Mouse (Mus musculus): Measurements from ENCODE around the gene Inhbc. TPM values are rescaled to one million over a fixed set of nuclear protein-coding genes. Genes with fewer than 3 reads are reported as not detected.
A peak's percentile ranks its signal among the peaks of the same experiment; 100 is the strongest.
"Not testable (repeated sequence)": the region's sequence is repeated elsewhere in the genome, so short reads cannot be mapped to it uniquely, and the experiment has no call there.

Gene Inhbc
- polyA plus RNA-seq, 1 experiment from 2014 or later: not detected

DNA sequence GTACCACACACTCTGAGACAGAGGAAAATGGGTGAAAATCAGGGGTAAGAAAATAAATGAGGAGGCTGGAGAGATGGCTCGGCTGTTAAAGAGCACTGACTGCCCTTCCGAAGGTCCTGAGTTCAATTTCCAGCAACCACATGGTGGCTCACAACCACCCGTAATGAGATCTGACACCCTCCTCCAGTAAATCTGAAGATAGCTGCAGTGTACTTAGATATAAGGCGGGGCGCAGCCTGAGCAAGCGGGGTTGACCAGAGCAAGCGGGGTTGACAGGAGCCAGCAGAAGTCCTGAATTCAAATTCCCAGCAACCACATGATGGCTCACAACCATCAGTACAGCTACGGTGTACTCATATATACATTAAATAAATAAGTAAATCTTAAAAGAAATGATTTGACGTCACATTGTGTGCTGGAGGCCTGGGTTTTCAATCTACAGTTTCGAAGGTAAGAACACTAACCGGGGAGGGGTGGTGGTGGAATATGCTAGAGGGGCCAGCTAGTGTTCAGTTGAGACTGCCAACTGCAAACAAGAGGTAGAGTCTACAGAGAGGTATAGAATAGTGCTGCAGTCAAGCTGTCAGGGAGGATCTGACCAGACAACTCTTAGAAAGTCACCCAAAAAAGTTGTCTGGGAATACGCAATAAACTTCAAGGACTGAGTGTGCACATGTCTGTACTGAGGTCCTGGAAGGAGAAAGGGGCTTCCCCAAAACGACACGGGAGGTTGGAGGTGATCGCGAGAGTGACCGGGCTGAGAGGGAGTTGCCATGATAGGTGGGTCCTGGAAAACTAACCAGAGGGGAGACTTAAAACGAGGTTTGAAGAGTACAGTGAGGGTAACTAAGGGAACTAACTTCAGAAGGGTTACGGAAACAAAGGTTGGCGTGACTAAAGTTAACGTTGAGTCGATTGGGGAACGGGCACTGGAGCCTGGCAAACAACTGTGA lies 59.4 kb downstream of the Inhbc start:
- H3K27ac ChIP-seq (replicated peaks): peak overlapping the region; percentile 86
- no peaks in the 10 kb centered on the region for H3K9me3 ChIP-seq (replicated peaks)
- peaks cover 34% of the 10 kb centered on the region for H3K36me3 ChIP-seq
- peak overlapping the region; percentile 71 for H3K4me2 ChIP-seq
- peak overlapping the region; percentile 82 for H3K4me3 ChIP-seq (replicated peaks)
- H3K9ac ChIP-seq (replicated peaks): peak overlapping the region; percentile 93
- WGBS: 38% methylated on average over 23 of the region's 23 CpGs
- peaks cover 18% of the 10 kb centered on the region for H3K4me1 ChIP-seq
- ATAC-seq (ENCODE audit: low FRiP score): peak; percentile 19
- no peaks in the 10 kb centered on the region for H3K27me3 ChIP-seq (replicated peaks)

DNA sequence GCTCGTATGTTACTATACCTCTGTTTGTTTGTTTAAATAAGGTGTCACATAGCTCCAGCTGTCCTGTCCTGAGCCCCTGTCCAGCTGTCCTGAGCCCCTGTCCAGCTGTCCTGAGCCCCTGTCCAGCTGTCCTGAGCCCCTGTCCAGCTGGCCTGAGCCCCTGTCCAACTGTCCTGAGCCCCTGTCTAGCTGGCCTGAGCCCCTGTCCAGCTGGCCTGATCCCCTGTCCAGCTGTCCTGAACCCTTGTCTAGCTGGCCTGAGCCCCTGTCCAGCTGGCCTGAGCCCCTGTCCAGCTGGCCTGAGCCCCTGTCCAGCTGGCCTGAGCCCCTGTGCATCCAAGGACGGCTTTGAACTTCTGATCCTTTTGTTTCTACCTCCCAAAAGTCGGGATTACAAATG lies 61.1 kb downstream of the Inhbc start:
- H3K27me3 ChIP-seq (replicated peaks); H3K9me3 ChIP-seq (replicated peaks); H3K9ac ChIP-seq (replicated peaks); H3K4me3 ChIP-seq (replicated peaks); H3K4me2 ChIP-seq; ATAC-seq (ENCODE audit: low FRiP score); H3K27ac ChIP-seq (replicated peaks): not testable (repeated sequence)
- peaks cover 18% of the 10 kb centered on the region for H3K4me1 ChIP-seq
- WGBS: 89% methylated on average over 3 of the region's 3 CpGs
- peaks cover 49% of the 10 kb centered on the region for H3K36me3 ChIP-seq

Other genes with a start within 250 kb of the Inhbc start
- 127 and 130 TPM in 2 replicates for gene Os9, start 249.3 kb downstream of the Inhbc start, polyA plus RNA-seq (2015; fragmentation: Nextera tagmentation; extraction: Ambion mirVana)
- 69.5 and 70.4 TPM in 2 replicates for gene B4galnt1, start 205.2 kb downstream of the Inhbc start, polyA plus RNA-seq (2015; fragmentation: Nextera tagmentation; extraction: Ambion mirVana)
- gene Slc26a10, start 189.8 kb downstream of the Inhbc start, polyA plus RNA-seq (2015; fragmentation: Nextera tagmentation; extraction: Ambion mirVana): 1.0 TPM in 2 replicates
- 32.7 and 34.9 TPM in 2 replicates for gene Arhgef25, start 180.3 kb downstream of the Inhbc start, polyA plus RNA-seq (2015; fragmentation: Nextera tagmentation; extraction: Ambion mirVana)
- gene Dtx3, start 174.7 kb downstream of the Inhbc start, polyA plus RNA-seq (2015; fragmentation: Nextera tagmentation; extraction: Ambion mirVana): 211 and 245 TPM in 2 replicates
- gene Pip4k2c, start 158.8 kb downstream of the Inhbc start, polyA plus RNA-seq (2015; fragmentation: Nextera tagmentation; extraction: Ambion mirVana): 19.8 and 23.0 TPM in 2 replicates
- 97.3 and 113 TPM in 2 replicates for gene Kif5a, start 107.1 kb downstream of the Inhbc start, polyA plus RNA-seq (2015; fragmentation: Nextera tagmentation; extraction: Ambion mirVana)
- gene Dctn2, start 104.1 kb downstream of the Inhbc start, polyA plus RNA-seq (2015; fragmentation: Nextera tagmentation; extraction: Ambion mirVana): 304 and 335 TPM in 2 replicates
- 16.4 and 18.3 TPM in 2 replicates for gene Mbd6, start 81.4 kb downstream of the Inhbc start, polyA plus RNA-seq (2015; fragmentation: Nextera tagmentation; extraction: Ambion mirVana)
- gene Mars, start 58.6 kb downstream of the Inhbc start, polyA plus RNA-seq (2015; fragmentation: Nextera tagmentation; extraction: Ambion mirVana): 108 and 115 TPM in 2 replicates
- 0.88 and 13.1 TPM in 2 replicates for gene Arhgap9, start 48.5 kb downstream of the Inhbc start, polyA plus RNA-seq (2015; fragmentation: Nextera tagmentation; extraction: Ambion mirVana)
- gene Gli1, start 28.5 kb downstream of the Inhbc start, polyA plus RNA-seq (2015; fragmentation: Nextera tagmentation; extraction: Ambion mirVana): 1.8 and 2.7 TPM in 2 replicates
- 0.03 TPM in 1 of 2 replicates, not detected in the other for gene Inhbe, start 16.0 kb downstream of the Inhbc start, polyA plus RNA-seq (2015; fragmentation: Nextera tagmentation; extraction: Ambion mirVana)
- 30.7 and 34.5 TPM in 2 replicates for gene R3hdm2, start 9.9 kb upstream of the Inhbc start, polyA plus RNA-seq (2015; fragmentation: Nextera tagmentation; extraction: Ambion mirVana)
- gene Stac3, start 131.3 kb upstream of the Inhbc start, polyA plus RNA-seq (2015; fragmentation: Nextera tagmentation; extraction: Ambion mirVana): 1.9 and 2.9 TPM in 2 replicates
- gene Ndufa4l2, start 144.5 kb upstream of the Inhbc start, polyA plus RNA-seq (2015; fragmentation: Nextera tagmentation; extraction: Ambion mirVana): 17.8 and 22.5 TPM in 2 replicates
- gene Shmt2, start 152.0 kb upstream of the Inhbc start, polyA plus RNA-seq (2015; fragmentation: Nextera tagmentation; extraction: Ambion mirVana): 50.4 and 69.9 TPM in 2 replicates
- gene Nxph4, start 164.1 kb upstream of the Inhbc start, polyA plus RNA-seq (2015; fragmentation: Nextera tagmentation; extraction: Ambion mirVana): 80.4 and 102 TPM in 2 replicates

Data from neural tube, embryonic 15.5 days (tissue).